In the genomic region with DNA sequence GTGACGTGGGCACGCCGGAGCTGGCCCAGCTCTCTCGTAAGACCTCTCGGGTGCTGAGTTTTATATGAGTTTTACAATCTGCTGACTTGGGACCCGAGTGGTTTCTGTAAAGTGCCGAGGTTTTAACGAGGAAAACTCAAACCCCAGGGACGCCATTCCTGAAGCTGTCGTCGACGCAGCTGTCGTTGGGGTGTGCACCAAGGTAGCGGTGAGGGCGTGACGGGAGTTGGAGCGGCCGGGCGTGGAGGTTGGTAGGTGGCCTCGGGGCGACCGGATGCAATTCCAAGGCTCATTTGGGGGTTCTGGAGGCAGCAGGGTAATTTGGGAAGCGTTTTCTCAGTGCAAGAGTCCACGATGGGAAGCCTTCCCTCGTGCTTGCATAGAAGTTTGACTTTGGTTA, we compare ENCODE assay signal across 8 mouse cellular contexts. TPM values are rescaled to one million over a fixed set of nuclear protein-coding genes. Genes with fewer than 3 reads are reported as not detected.
DNase-seq lines count a peak whose midpoint lies in the region; ATAC-seq and TF ChIP-seq lines count a peak whose summit lies in the region.
"Not testable (repeated sequence)": the region's sequence is repeated elsewhere in the genome, so short reads cannot be mapped to it uniquely, and the experiment has no call there.

No protein-coding gene starts in this region.

- not testable (repeated sequence) for TF ChIP-seq CTCF in CH12.LX (conservative IDR thresholded peaks at IDR 0.05 in 1 of 2, IDR thresholded peaks at IDR 0.05 in 1 of 2; ENCODE audit: low read depth in 2 of 2, low read length in 2 of 2); kidney, postnatal 0 days (IDR thresholded peaks at IDR 0.05; ENCODE audit: low read depth); testis, adult 2 months (IDR thresholded peaks at IDR 0.05; ENCODE audit: control insufficient read depth, insufficient read depth, insufficient replicate concordance, low read depth, low read length)

- not testable (repeated sequence) for TF ChIP-seq POLR2A in CH12.LX (IDR thresholded peaks at IDR 0.05; ENCODE audit: low read depth, low read length); testis, adult 2 months (IDR thresholded peaks at IDR 0.05; ENCODE audit: control insufficient read depth, low read depth, low read length)

- not testable (repeated sequence) for TF ChIP-seq EP300 in CH12.LX (IDR thresholded peaks at IDR 0.05; ENCODE audit: low read length)

- ATAC-seq in forebrain, embryonic 14.5 days; liver, embryonic 16.5 days (ENCODE audit: low read depth); midbrain, embryonic 16.5 days: not testable (repeated sequence)
- ATAC-seq in kidney, postnatal 0 days (replicated peaks; ENCODE audit: low FRiP score, low read depth) = 0 out of 2 replicates have a peak, but pooled peaks have one; percentile 15

- H3K9ac ChIP-seq in CH12.LX (ENCODE audit: insufficient read depth, low read depth) = peak overlapping the region; percentile 54
- H3K9ac ChIP-seq in forebrain, embryonic 14.5 days (ENCODE audit: low read length) = peak overlapping the region; percentile 62
- peak overlapping the region; percentile 60 for H3K9ac ChIP-seq in kidney, postnatal 0 days (ENCODE audit: low read depth, low read length)
- not testable (repeated sequence) for H3K9ac ChIP-seq in liver, embryonic 16.5 days (ENCODE audit: low read depth, low read length)
- peak overlapping the region; percentile 58 for H3K9ac ChIP-seq in midbrain, embryonic 16.5 days (ENCODE audit: low read depth, low read length)

- not testable (repeated sequence) for H3K4me1 ChIP-seq in CH12.LX (ENCODE audit: control insufficient read depth in 1 of 2, insufficient read depth in 2 of 2); forebrain, embryonic 14.5 days (ENCODE audit: control insufficient read depth, insufficient read depth, low read length); hindbrain, embryonic 10.5 days (replicated peaks); kidney, postnatal 0 days (replicated peaks; ENCODE audit: insufficient read depth, low read length); liver, embryonic 16.5 days (ENCODE audit: control insufficient read depth, low read depth, low read length); midbrain, embryonic 16.5 days (ENCODE audit: control insufficient read depth, insufficient read depth, low read length); testis, adult 2 months (ENCODE audit: control insufficient read depth, insufficient read depth, low read length)

- TF ChIP-seq RAD21 in CH12.LX (IDR thresholded peaks at IDR 0.05; ENCODE audit: low read depth, low read length) = not testable (repeated sequence)

- dilution Hi-C loops in CH12.LX (cut with MboI; ENCODE audit: extremely low pct_ligation_motif_present, extremely low pct_unique_long_range_greater_than_20kb, low sequenced_read_pairs) = not testable (repeated sequence)

- not testable (repeated sequence) for H3K79me2 ChIP-seq in CH12.LX (replicated peaks; ENCODE audit: control insufficient read depth, extremely low read depth, insufficient read depth, poor library complexity, severe bottlenecking)

- H3K27ac ChIP-seq in CH12.LX (ENCODE audit: insufficient read depth, low read depth); forebrain, embryonic 14.5 days (ENCODE audit: low read depth, low read length); kidney, postnatal 0 days; liver, embryonic 16.5 days (ENCODE audit: low read length); midbrain, embryonic 16.5 days (ENCODE audit: low read length); testis, adult 2 months (ENCODE audit: control insufficient read depth, insufficient read depth, low read depth, low read length): not testable (repeated sequence)
- H3K27ac ChIP-seq in hindbrain, embryonic 10.5 days = peak overlapping the region; percentile 76; the same call in 1 of the 2 replicates

- in situ Hi-C loops in CH12.LX (cut with MboI; ENCODE audit: low pct_ligation_motif_present, low pct_unique_long_range_greater_than_20kb, low sequenced_read_pairs) = not testable (repeated sequence)

- under 1% methylated on average over 22 of the region's 25 CpGs for WGBS in forebrain, embryonic 14.5 days
- 1% methylated on average over 25 of the region's 25 CpGs for WGBS in hindbrain, embryonic 10.5 days
- WGBS in kidney, postnatal 0 days = under 1% methylated on average over 25 of the region's 25 CpGs
- under 1% methylated on average over 22 of the region's 25 CpGs for WGBS in liver, embryonic 16.5 days (ENCODE audit: insufficient replicate concordance)
- WGBS in midbrain, embryonic 16.5 days = under 1% methylated on average over 24 of the region's 25 CpGs

- DNase-seq in CH12.LX (ENCODE audit: extremely low read depth) = not testable (repeated sequence)
- DNase-seq in cerebellum, adult 9-11 months = peak; percentile 19
- peak; percentile 4 for DNase-seq in forebrain, embryonic 14.5 days (ENCODE audit: low spot score)
- peak; percentile 36 for DNase-seq in hindbrain, embryonic 10.5 days (ENCODE audit: low spot score)
- DNase-seq in kidney, postnatal 0 days (ENCODE audit: low spot score) = peak; percentile 3

- peak overlapping the region in 2 of 3 experiments; percentile 34 to 52 for H3K4me3 ChIP-seq in CH12.LX (replicated peaks in 1 of 3; ENCODE audit: low read depth in 2 of 3, low read length in 2 of 3, poor library complexity in 1 of 3)
- peak overlapping the region; percentile 45 for H3K4me3 ChIP-seq in forebrain, embryonic 14.5 days (ENCODE audit: low read depth, low read length)
- H3K4me3 ChIP-seq in hindbrain, embryonic 10.5 days = peak overlapping the region; percentile 57
- H3K4me3 ChIP-seq in kidney, postnatal 0 days (replicated peaks; ENCODE audit: low read depth, low read length) = peak overlapping the region; percentile 47
- H3K4me3 ChIP-seq in liver, embryonic 16.5 days (ENCODE audit: low read depth, low read length) = peak overlapping the region; percentile 53
- peak overlapping the region; percentile 53 for H3K4me3 ChIP-seq in midbrain, embryonic 16.5 days (ENCODE audit: low read depth, low read length)
- peak overlapping the region; percentile 78 for H3K4me3 ChIP-seq in testis, adult 2 months (ENCODE audit: control insufficient read depth, low read depth, low read length)

- H3K9me3 ChIP-seq in CH12.LX (replicated peaks; ENCODE audit: low read length); forebrain, embryonic 14.5 days (replicated peaks; ENCODE audit: control insufficient read depth, low read length); hindbrain, embryonic 10.5 days; kidney, postnatal 0 days (replicated peaks; ENCODE audit: low read length); liver, embryonic 16.5 days (replicated peaks; ENCODE audit: control insufficient read depth, low read length); midbrain, embryonic 16.5 days (replicated peaks; ENCODE audit: control insufficient read depth, low read length, poor library complexity, severe bottlenecking): not testable (repeated sequence)

- H3K36me3 ChIP-seq in CH12.LX (replicated peaks in 1 of 2; ENCODE audit: control insufficient read depth in 1 of 2, insufficient read depth in 1 of 2, low read length in 1 of 2); forebrain, embryonic 14.5 days (ENCODE audit: control insufficient read depth, insufficient read depth, low read length); hindbrain, embryonic 10.5 days; kidney, postnatal 0 days (ENCODE audit: insufficient read depth, low read length); liver, embryonic 16.5 days (ENCODE audit: control insufficient read depth, insufficient read depth); midbrain, embryonic 16.5 days (ENCODE audit: control insufficient read depth, insufficient read depth, low read length); testis, adult 2 months (ENCODE audit: control insufficient read depth, insufficient read depth, low read length): not testable (repeated sequence)

- H3K4me2 ChIP-seq in CH12.LX (ENCODE audit: insufficient read depth, low read depth, poor library complexity, severe bottlenecking) = peak overlapping the region; percentile 95
- H3K4me2 ChIP-seq in forebrain, embryonic 14.5 days (ENCODE audit: low read length) = peak overlapping the region; percentile 54
- peak overlapping the region; percentile 60 for H3K4me2 ChIP-seq in kidney, postnatal 0 days (ENCODE audit: low read length)
- peak overlapping the region; percentile 49 for H3K4me2 ChIP-seq in liver, embryonic 16.5 days (ENCODE audit: low read depth, low read length)
- peak overlapping the region; percentile 71 for H3K4me2 ChIP-seq in midbrain, embryonic 16.5 days (ENCODE audit: low read length)

- not testable (repeated sequence) for H3K27me3 ChIP-seq in CH12.LX (replicated peaks); forebrain, embryonic 14.5 days (replicated peaks; ENCODE audit: control insufficient read depth, insufficient read depth, low read length); hindbrain, embryonic 10.5 days (ENCODE audit: insufficient read depth, poor library complexity, severe bottlenecking); kidney, postnatal 0 days (ENCODE audit: insufficient read depth, low read length); liver, embryonic 16.5 days (ENCODE audit: control insufficient read depth, insufficient read depth, low read depth, low read length); midbrain, embryonic 16.5 days (ENCODE audit: control insufficient read depth, insufficient read depth, low read depth, low read length); testis, adult 2 months (ENCODE audit: control insufficient read depth, insufficient read depth, low read length)

RNA-seq across cellular contexts. Expression of a gene that starts 14.2 kb away (rescaled TPM):
- total RNA-seq in CH12.LX (2012; rRNA removed) (5.2 and 7.3 TPM in 2 replicates), CH12.LX (2014; rRNA removed) (2.5 and 2.6 TPM in 2 replicates)
- polyA plus RNA-seq in CH12.LX (2012; ENCODE audit: insufficient read length, low read depth) = 4.3 and 5.0 TPM in 2 replicates
- polyA plus RNA-seq in forebrain, embryonic 14.5 days (2014; fragmentation: Nextera tagmentation; extraction: Ambion mirVana) = 24.5 and 35.5 TPM in 2 replicates
- 23.5 and 24.4 TPM in 2 replicates for polyA plus RNA-seq in hindbrain, embryonic 10.5 days (2016; fragmentation: Nextera tagmentation; extraction: Ambion mirVana)
- 10.0 and 10.5 TPM in 2 replicates for polyA plus RNA-seq in kidney, postnatal 0 days (2015; fragmentation: Nextera tagmentation; extraction: Ambion mirVana)
- polyA plus RNA-seq in liver, embryonic 16.5 days (2015; fragmentation: Nextera tagmentation; extraction: Ambion mirVana) = 2.7 and 3.2 TPM in 2 replicates
- 64.9 and 73.1 TPM in 2 replicates for polyA plus RNA-seq in midbrain, embryonic 16.5 days (2015; fragmentation: Nextera tagmentation; extraction: Ambion mirVana)
- polyA plus RNA-seq in testis, adult 2 months (2012; rRNA removed) = 9.1 and 9.9 TPM in 2 replicates

RNA-seq across cellular contexts. Expression of a gene that starts 46.5 kb away (rescaled TPM):
- total RNA-seq in CH12.LX (2012; rRNA removed) (11.8 and 14.6 TPM in 2 replicates), CH12.LX (2014; rRNA removed) (33.5 and 38.2 TPM in 2 replicates)
- 21.5 and 22.9 TPM in 2 replicates for polyA plus RNA-seq in CH12.LX (2012; ENCODE audit: insufficient read length, low read depth)
- 39.4 and 40.7 TPM in 2 replicates for polyA plus RNA-seq in forebrain, embryonic 14.5 days (2014; fragmentation: Nextera tagmentation; extraction: Ambion mirVana)
- 26.0 and 36.0 TPM in 2 replicates for polyA plus RNA-seq in hindbrain, embryonic 10.5 days (2016; fragmentation: Nextera tagmentation; extraction: Ambion mirVana)
- polyA plus RNA-seq in kidney, postnatal 0 days (2015; fragmentation: Nextera tagmentation; extraction: Ambion mirVana) = 9.2 and 9.6 TPM in 2 replicates
- polyA plus RNA-seq in liver, embryonic 16.5 days (2015; fragmentation: Nextera tagmentation; extraction: Ambion mirVana) = 5.4 and 5.5 TPM in 2 replicates
- polyA plus RNA-seq in midbrain, embryonic 16.5 days (2015; fragmentation: Nextera tagmentation; extraction: Ambion mirVana) = 55.3 and 57.3 TPM in 2 replicates
- polyA plus RNA-seq in testis, adult 2 months (2012; rRNA removed) = 86.4 and 98.4 TPM in 2 replicates
